Mouse (Mus musculus): ENCODE measurements at regions not wholly inside any gene's neighbourhood (a gene's known extent, or its start where the extent isn't known, plus 50 kb on each side); places are given as distances from the start of the nearest gene placed in this dataset.
"Not testable (repeated sequence)": the region's sequence is repeated elsewhere in the genome, so short reads cannot be mapped to it uniquely, and the experiment has no call there.

DNA sequence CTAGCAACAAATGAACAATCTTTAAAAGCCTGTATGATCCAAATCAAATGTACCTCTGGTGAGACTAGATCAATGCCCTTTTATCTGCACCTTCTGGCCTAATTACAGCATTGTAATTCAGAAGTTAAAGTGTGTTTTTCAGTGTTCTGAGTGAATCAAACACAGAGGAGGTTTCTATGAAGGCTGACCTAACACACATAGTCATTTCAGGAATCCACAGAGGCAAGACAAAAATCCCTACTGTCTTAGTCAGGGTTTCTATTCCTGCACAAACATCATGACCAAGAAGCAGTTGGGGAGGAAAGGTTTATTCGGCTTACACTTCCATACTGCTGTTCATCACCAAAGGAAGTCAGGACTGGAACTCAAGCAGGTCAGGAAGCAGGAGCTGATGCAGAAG is 293.4 kb downstream of the Tpbg start:
- TF ChIP-seq CTCF (IDR thresholded peaks at IDR 0.05; ENCODE audit: low read depth, low read length); POLR2A (IDR thresholded peaks at IDR 0.05; ENCODE audit: insufficient read depth, low read length): not testable (repeated sequence)
